Mouse (Mus musculus) erythroid progenitor cell, adult 5-6 weeks (primary cell): Measurements from ENCODE around the gene Cfap70. TPM values are rescaled to one million over a fixed set of nuclear protein-coding genes. Genes with fewer than 3 reads are reported as not detected.

Source experiments
- ATAC-seq: replicated peaks from 2 replicates; pipeline ENCODE4 v1.8.0; 2016; ENCODE audit warnings: moderate number of reproducible peaks, mild to moderate bottlenecking, moderate TSS enrichment, inconsistent platforms; ENCODE audit not compliant: poor library complexity, low FRiP score, severe bottlenecking
- total RNA-seq, 2 experiments: library from RNA; stranded (forward) in 1 of 2; stranded (reverse) in 1 of 2; fragments of 150-400 nt in 1 of 2; fragments of 186-747, 209-891 nt in 1 of 2; gene quantifications; 2 replicates each; pipeline versions ENCODE4 v1.2.3 to v1.2.4; 2015 to 2017; ENCODE audit warnings: low replicate concordance in 2 of 2

The Cfap70 gene
- total RNA-seq, 2 experiments from 2014 or later = not detected

DNA sequence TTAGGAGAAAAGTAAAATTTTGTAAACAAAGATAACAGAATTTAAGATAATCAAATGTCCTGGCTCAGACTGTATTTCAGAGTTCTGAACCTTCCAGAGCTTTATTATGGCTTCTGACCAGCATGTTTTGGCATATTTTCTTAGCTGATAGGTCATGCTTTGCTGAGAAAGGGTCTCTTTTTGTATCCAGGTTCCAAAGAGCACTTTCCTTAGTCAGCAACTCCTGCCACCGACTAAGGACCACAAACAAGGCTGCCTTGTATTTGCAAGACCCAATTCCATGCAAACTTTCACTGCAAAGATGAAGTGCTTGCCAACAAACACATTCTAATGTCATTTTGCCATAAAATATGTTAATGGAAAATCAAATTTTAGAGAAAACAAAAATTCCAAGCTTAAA is 22.2 kb downstream of the Cfap70 start:
- ATAC-seq = no peak

DNA sequence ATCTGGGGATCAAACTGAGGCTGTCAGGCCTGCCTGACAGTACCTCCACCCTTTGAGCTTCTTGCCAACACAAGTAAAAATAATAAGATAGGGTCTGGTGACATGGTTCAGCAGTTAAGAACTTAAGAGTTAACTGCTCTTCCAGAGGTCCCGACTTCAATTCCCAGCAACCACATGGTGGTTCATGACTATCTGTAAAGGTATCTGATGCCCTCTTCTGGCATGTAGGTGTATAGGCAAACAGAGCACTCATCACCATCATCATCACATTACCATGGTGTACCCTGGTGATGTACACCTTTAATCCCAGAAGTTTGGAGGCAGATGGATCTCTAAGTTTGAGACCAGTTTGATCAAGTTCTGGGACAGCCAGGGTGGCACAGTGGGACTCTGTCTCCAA is 23.4 kb downstream of the Cfap70 start:
- no peak for ATAC-seq

DNA sequence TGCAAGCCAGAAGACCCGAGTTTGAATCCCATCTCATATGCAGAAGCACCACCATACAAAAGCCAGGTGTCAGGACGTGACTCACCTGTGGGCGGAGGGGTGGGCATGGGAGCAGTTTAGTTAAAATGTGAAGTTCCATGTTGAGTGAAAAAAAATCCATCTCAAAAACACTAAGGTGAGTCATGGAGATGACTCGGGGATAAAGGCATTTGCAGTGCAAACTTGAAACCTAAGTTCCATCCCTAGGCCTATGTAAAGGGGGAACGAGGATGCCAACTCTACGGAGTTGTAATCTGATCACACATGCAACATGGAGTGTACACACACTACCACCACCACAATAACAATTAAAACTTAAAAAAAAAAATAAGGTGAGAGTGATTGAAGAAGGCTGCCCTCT is 29.0 kb downstream of the Cfap70 start:
- ATAC-seq = no peak

DNA sequence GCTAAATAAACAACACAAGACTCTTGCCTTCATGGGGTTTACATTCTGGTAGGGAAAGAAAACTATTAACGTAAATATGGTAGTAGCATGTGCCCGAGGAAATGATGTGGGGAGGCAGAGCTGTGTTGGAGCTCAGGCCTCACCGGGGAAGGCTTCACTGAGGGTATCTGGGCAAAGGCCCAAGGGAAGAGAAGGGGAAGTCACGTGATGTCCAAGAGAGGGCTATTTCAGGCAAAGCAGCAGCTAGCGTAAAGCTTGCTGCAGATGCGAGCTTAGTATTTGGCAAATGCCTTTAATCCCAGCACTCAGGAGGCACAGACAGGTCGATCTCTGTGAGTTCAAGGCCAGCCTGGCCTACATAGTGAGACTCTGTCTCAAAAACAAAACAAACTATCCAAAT is 29.8 kb downstream of the Cfap70 start:
- ATAC-seq = no peak

DNA sequence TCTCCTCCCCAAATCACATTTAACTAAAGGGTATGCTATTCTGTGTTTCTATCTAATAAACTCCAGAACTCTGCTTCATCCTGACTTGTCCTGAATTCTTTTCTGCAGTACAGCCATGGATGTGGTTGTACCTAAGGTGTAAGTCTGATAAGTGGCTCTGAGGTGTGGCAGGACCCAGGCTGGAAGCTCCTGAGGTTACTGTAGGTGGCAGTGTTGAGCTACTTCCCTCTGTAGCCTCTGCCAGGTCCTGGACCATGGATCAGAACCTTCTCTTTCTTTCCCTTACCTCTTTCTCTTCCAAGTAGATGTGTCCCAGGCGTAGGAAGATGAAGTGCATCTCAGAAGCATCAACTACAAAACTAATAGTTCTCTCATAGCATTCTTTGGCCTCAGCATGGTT is 52.0 kb downstream of the Cfap70 start:
- peak; percentile 86 for ATAC-seq

DNA sequence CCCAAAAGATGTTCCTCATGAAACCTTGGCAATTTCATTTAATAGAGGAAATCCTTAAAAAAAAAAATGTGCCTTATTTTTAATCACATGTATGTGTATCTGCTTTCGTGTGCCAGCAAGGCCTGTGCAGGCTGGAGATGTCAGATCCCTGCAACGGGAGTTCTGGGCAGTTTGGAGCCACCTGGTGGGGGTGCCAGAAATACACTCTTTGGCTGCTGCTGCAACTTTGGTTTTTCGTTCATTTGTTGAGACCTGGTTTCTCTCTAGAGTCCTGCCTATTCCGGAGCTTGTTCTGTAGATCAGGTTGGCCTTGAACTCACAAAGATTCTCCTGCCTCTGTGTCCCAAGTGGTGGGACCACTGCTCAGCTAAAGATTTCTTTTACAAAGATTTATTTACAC is 53.2 kb downstream of the Cfap70 start:
- no peak for ATAC-seq

DNA sequence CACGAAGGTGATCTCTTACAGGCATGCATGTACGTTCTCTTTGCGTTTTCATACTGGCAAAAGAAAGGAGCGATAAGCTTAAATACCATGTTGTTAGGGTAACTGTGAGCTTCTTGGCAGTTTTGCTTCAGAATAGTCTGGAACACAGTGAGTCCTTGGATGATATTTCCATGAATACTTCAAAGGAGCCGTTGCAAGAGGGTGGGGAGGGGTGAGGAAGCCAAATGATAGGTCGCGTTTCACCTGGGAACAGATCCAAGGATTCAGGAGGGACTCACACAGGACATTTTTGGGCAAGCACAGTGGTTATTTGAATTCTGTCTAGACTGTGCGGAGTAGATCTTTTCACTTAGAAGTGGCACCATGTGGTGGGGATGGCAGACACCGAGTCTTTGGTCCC is 54.8 kb downstream of the Cfap70 start:
- no peak for ATAC-seq

DNA sequence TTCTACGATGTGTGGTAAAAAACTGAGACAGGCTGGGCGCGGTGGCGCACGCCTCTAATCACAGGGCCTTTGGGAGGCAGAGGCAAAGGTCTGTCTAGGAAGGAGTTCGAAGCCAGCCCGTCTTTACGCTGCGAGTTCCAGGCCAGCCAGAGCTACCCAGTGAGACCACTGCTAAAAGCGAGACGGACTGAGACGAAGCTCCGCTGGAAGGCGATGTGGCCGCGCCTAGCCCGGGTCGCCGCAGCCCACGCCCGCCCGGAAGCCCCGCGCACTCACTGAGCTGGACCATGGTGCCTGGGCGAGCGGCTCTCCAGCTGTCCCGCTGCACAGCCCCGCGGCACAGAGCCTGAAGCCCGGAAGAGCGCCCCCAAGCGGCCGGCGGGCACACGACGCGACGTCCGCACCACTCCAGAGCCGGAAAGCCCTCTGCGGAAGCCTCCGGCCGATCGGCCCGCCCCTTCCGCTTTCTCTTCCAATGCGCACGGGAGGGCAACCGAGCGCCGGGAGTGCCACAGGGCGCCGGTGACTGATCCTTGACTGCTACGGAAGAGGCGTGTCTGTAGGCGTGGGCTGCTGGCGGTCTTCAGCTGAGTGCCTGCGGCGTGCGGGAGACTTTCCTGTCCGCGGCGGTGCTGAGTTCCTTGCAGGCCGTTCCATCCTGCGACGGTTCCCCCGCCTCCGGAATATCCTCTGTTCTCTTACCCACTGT is 58.7 kb downstream of the Cfap70 start, which contains the start of gene Mrps16:
Gene Mrps16, minus strand, starts transcription at position 430 of the 709 bp plus-strand sequence.
- peak; percentile 94 for ATAC-seq

DNA sequence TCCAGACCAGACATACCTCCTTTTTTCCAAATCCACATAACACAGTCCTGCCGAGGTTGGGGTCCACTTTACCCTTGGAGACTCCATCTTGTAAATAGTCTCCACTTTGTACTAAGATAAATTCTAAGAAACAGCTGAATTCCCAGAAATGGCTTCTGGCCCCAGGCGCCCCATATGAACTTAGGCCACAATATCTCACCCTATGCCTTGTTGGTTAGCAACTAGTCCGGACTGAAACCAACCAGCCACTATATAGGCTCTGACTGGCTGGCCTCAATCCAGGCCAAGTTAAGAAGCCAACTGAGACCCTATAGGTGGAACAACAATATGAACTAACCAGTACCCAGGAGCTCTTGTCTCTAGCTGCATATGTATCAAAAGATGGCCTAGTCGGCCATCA is 59.7 kb downstream of the Cfap70 start:
- no peak for ATAC-seq

DNA sequence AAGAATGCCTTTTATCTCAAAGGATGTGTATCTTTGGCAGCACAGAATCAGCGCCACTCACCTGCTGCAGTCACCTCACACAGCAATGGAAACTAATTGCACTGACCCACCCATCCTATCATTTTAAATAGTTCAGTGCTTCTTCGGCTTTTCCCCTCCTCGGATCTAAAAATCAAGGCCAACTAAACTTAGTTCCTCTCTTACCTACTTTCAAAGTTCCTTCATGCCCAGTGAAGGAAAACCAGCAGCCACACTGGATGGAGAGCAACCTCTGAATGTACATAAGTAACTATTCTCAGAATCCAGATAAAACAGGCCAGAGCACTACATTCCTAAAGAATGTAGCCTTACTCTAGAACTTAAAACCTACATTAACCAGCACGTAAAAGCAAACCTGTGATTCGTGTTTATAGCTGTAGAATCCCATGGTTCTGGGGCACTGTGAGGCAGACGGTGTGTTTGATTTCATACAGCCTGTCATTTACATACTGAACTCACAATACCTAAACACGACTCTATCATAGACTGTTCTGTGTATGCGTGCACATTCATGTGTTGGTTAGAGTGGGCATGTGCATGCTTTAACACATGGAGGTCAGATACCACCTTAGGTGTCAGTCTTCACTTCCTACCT is 62.5 kb downstream of the Cfap70 start:
- ATAC-seq = no peak

DNA sequence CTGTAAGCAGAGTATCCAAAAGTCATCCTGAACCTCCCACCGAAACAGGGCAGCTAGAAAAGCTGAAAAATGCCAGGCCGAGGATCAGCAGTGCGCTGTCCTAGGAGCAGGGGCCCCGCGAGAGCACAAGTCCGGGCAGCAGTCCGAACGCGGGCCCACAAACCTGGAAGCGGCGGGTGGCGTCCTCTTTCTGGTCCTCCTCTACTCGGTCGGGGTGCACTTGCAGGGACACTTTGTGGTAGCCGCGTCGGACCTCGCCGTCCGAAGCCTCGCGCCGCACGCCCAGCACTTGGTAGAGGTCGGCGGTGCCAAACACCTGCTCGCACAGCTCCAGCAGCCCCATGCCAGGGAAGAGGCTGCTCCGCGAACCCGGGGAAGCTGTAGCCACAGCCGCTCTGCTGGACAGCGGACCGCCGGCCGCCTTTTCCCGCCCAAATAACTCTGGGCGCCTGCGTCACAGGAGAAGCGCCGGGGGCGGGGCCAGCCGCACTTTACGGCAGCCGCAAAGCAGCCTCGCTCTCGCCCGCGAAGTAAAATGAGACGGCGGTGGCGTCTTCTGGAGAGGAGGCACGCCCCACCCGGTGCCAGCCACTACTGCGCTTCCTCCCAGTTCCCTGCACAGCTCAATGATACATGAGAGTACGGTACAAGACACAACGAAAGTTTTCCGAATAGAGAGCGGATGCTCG is 63.4 kb downstream of the Cfap70 start, which contains the start of gene Dnajc9:
Gene Dnajc9, minus strand, starts transcription at position 470 of the 689 bp plus-strand sequence.
- ATAC-seq = peak; percentile 73

DNA sequence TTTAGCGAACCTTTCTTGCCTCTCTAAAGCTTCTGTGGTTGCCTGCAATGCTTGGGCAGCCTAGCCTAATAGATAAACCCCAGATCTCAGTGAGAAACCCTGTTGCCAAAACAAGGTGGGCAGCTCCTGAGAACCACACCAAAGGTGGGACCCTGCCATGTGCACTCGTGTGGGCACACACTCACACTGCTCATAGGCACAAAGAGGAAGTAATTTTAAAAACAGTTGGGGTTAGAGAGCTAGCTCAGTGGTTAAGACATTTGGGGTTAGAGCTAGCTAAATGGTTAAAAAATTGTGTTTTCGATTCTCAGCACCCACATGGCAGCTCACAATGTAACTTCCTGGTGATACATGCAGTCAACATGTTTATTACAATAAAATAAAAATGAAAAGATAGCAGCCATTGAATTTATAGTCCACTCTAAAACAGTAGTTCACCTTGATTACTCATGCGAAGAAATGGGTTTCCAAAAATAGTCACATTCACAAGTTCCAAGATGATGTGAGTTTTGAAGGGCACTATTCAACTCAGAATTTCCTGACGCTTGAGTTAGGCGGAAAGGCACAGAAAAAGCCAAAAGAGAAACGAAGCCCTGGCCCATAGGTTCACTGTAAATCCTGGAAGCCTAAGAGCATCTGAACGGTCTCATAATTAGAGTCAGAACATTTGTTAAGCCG is 72.1 kb downstream of the Cfap70 start:
- ATAC-seq = no peak

DNA sequence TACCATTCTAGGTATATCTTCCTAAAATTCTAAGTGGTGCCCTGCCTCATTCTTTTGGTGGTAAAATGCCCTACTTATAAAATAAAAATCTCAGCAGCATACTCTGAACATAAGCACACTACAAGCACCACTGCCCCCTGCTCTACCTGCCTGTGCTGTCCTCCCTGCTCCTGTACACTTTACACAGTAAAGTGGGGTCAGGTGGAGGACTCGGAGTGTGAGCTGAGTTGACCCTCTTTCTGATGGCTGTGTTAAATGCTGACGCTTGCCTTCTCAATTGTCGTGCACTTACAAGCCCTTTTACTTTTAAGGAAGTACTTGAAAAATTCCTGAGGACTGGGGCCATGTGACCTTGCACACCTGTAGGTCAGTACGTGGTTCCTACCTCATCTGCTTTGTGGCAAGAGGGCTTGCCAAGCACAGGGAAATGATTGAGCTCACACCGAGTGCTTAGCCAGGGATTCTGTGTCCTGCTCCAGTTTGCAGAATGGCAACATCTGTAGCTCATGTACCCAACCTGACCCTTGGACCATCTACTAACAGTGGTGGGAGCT is 72.9 kb downstream of the Cfap70 start:
- ATAC-seq = no peak

DNA sequence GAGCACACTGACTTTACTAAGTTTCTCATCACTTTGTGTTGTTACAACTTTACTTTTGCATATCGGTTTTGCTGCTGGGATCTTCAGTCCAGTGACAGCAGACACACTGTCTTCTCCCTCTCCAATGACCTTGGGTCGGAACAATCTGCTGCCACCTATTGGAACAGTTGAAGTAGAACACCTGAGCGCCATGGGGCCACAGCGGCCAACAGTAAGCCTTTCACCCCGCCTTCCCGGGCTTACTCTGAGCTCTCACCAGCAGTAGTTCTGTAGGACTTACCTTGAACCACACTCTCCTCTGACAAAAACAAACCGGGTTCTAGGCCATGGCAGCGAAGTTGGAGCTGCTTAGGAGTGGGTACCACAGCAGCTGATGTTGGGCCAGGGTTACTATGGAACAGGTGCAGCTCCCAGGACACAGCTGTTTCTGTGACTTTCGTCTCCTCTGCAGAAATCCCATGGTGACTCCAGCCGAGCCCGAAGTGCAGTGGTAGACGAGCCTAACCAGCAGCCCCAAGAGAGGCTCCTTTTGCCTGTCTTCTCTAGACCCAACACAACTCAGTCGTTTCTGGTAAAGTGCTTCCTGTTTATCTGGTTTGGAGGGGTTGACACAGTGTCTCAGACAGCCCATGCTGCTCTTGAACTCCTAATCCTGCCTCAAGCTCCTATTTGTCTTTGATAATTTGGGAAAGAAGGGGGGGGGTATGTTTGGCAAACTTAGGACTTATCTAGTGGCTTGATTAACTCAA is 73.5 kb downstream of the Cfap70 start:
- ATAC-seq = peak; percentile 96

DNA sequence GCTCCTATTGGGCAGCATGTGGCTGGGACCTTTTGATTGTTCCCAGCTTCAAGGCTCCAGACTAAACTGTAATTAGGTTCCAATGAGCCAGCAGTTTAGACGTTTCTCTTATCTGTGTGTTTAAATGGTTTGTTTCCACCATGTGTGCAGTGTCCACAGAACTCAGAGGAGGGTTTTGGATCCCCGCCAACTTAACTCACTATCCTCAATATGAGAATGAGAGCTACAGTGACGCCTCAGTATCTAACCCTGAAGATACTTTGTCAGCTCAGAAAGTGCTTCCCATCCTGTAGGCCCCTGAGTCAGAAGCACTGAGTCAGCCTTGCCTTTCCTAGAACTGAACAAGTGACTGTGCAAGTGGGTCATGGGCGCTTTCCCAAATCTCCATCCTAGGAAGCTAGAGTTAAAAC is 74.9 kb downstream of the Cfap70 start:
- no peak for ATAC-seq

DNA sequence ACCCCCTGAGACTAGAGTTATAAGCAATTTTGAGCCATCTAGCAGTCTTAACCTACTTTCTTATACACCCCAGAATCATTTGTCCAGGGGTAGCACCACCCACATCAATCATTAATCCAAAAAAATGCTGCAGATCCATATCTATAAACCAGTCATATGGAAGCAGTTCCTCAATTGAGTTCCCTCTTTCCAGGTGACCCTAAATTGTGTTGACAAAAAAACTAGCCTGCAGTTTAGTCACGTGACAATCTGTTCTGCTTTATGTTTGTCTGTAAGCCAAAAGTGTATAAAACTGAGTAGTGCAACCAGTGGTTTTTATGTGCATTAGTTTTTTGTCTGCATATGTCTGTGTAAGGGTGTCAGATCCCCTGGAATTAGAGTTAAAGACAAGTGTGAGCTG is 80.2 kb downstream of the Cfap70 start:
- ATAC-seq = no peak

DNA sequence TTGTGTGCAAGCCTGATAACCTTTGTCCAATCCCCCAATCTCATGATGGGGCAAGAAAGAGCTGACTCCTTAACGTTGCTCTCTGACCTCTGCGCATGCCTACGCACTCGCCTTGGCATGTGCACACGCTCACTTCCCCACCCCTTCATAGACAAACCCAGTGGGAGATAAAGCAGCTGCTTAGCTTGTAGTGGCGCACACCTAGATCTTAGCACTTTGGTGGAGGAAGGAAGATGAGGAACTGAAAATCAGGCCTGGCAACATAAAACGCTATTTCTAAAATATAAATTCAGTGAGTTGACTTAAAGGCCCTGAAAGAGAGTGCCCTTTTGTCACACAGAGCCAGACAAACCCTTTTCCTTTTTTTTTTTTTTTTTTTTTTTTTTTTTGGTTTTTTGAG is 81.2 kb downstream of the Cfap70 start:
- ATAC-seq = no peak; the same call in 1 of the 2 replicates

DNA sequence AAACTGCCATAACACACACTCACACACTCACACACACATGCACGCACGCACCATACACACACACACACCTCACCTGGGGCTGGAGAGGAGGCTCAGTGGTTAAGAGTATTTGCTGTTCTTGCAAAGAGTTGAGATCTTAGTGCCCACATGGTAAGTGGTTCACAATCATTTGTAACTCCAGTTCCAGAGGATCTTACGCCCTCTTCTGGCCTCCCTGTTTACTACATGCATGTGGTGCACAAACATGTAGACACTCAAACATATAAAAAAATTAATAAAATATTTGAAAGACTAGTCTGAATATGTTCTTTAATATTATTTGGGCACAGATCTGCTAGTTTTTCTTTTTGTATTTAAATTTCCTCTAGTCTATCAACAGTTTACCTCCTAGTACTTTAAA is 83.8 kb downstream of the Cfap70 start:
- ATAC-seq = no peak

DNA sequence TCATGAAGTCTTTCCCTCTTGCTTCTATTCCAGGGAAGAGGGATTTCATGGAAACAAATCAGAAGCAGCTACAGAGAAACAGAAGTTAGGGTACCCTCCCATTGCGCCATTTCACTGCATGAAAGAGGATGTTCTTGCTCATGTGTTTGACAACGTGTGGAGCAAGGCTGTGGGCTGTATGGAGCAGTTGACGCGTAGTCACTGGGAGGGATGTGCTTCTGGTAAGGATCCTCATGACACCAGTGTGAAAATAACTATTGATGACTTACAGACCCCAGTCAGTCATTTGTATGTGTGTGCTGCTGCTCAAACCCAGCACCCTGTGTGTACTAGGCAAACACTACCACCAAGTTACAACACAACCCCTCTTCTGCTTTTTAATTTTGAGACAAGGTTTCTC is 88.8 kb downstream of the Cfap70 start:
- no peak for ATAC-seq
